Mouse (Mus musculus): ENCODE data around the gene Dab1. TPM values are rescaled to one million over a fixed set of nuclear protein-coding genes. Genes with fewer than 3 reads are reported as not detected.

Dab1 gene
- polyA plus RNA-seq, 1 experiment from 2014 or later, result 1.3 TPM

- H3K4me2 ChIP-seq (ENCODE audit: low read depth, low read length), result no peak overlapping the region
- no peak overlapping the region for H3K4me3 ChIP-seq (ENCODE audit: low read depth, low read length)
- H3K4me1 ChIP-seq (ENCODE audit: control insufficient read depth, low read depth, low read length), result no peaks in the 10 kb centered on the region
- 49% methylated on average over 5 of the region's 5 CpGs for WGBS (ENCODE audit: insufficient replicate concordance)
- no peak overlapping the region for H3K9ac ChIP-seq (ENCODE audit: low read depth, low read length)
- H3K27me3 ChIP-seq (ENCODE audit: control insufficient read depth, insufficient read depth, low read depth, low read length), result no peaks in the 10 kb centered on the region
- no peaks in the 10 kb centered on the region for H3K36me3 ChIP-seq (ENCODE audit: control insufficient read depth, insufficient read depth)
- H3K9me3 ChIP-seq (replicated peaks; ENCODE audit: control insufficient read depth, low read length), result no peaks in the 10 kb centered on the region
- no peak for ATAC-seq (ENCODE audit: low read depth)
- H3K27ac ChIP-seq (ENCODE audit: low read length), result no peak overlapping the region
Measured at GRCm38 (mm10) chr4:104458726-104459125, 839.6 kb downstream of the Dab1 start.

GRCm38 (mm10) chr4:104461106-104462011, 842.2 kb downstream of the Dab1 start:
- H3K4me2 ChIP-seq (ENCODE audit: low read depth, low read length), result no peak overlapping the region
- 72% methylated on average over 12 of the region's 12 CpGs for WGBS (ENCODE audit: insufficient replicate concordance)
- no peaks in the 10 kb centered on the region for H3K27me3 ChIP-seq (ENCODE audit: control insufficient read depth, insufficient read depth, low read depth, low read length)
- no peak for ATAC-seq (ENCODE audit: low read depth)
- no peaks in the 10 kb centered on the region for H3K4me1 ChIP-seq (ENCODE audit: control insufficient read depth, low read depth, low read length)
- H3K9me3 ChIP-seq (replicated peaks; ENCODE audit: control insufficient read depth, low read length), result no peaks in the 10 kb centered on the region
- no peak overlapping the region for H3K9ac ChIP-seq (ENCODE audit: low read depth, low read length)
- no peak overlapping the region for H3K27ac ChIP-seq (ENCODE audit: low read length)
- H3K36me3 ChIP-seq (ENCODE audit: control insufficient read depth, insufficient read depth), result no peaks in the 10 kb centered on the region
- no peak overlapping the region for H3K4me3 ChIP-seq (ENCODE audit: low read depth, low read length)

DNA sequence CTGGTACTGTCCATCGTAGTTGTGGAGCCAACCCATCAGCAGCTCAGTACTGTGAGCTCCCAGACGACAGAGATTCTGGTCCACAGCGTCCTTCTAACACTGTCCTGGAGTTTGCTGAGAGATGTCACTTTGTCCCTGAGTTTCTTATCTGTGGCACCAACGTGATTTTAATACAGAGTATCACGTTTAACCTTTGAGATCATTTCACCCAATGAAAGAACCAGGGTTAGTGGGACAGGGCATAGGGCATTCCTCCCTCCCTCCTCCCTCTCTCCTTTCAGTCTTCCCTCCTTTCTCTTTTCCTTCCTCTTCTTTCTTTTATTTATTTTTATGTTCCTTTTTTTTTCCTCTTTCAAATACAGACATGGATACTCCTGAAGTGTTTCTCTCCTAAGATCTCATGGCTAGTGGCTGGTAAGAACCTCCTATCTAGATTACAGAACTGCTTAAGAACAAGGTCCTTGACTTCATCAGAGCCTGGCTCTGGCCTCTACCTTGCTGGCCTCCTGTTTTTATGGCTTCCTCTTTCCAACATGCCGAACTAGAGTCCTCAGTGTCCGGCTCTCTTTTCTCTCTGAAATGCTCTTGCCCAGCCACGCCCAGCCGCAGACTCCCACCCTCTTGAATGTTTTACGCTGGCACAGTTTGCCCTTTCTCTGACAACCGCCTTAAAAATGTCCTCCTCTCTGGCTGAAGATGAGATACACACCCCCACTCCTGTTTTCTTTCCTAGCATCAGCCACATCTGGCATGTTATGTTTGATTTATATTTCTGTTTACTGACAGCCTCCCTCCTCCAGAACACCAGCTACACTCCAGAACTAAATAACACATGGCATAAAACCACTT, 844.0 kb downstream of the Dab1 start:
- Histone ChIP-seq H3K27me3 (ENCODE audit: control insufficient read depth, insufficient read depth, low read depth, low read length) (no peaks in the 10 kb centered on the region), H3K4me1 (ENCODE audit: control insufficient read depth, low read depth, low read length) (no peaks in the 10 kb centered on the region), H3K27ac (ENCODE audit: low read length) (no peak overlapping the region), H3K4me3 (ENCODE audit: low read depth, low read length) (no peak overlapping the region), H3K9ac (ENCODE audit: low read depth, low read length) (no peak overlapping the region), H3K9me3 (replicated peaks; ENCODE audit: control insufficient read depth, low read length) (no peaks in the 10 kb centered on the region), H3K4me2 (ENCODE audit: low read depth, low read length) (no peak overlapping the region), H3K36me3 (ENCODE audit: control insufficient read depth, insufficient read depth) (no peaks in the 10 kb centered on the region)
- 52% methylated on average over 11 of the region's 11 CpGs for WGBS (ENCODE audit: insufficient replicate concordance)
- no peak for ATAC-seq (ENCODE audit: low read depth)

DNA sequence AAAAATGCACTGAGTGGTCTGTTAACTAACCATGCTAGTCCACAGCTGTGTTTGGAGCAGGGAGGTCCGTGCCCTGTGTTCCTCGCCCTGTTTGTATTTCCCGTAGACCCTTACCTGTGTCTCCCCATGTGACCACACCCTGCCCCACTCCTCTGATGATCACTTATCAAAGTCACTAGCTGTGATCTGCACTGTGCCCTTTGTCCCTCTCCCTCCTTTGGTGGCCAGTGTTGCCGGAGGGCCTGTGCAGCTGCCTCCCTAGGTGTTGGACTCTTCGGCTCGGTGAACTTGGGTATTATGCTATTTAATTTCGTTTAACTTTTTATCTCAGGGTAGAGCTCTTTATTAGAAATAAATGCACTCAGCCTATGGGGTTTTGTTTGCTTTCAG, 844.6 kb downstream of the Dab1 start:
- Histone ChIP-seq H3K4me1 (ENCODE audit: control insufficient read depth, low read depth, low read length) (no peaks in the 10 kb centered on the region), H3K27ac (ENCODE audit: low read length) (no peak overlapping the region), H3K9me3 (replicated peaks; ENCODE audit: control insufficient read depth, low read length) (no peaks in the 10 kb centered on the region), H3K9ac (ENCODE audit: low read depth, low read length) (no peak overlapping the region), H3K27me3 (ENCODE audit: control insufficient read depth, insufficient read depth, low read depth, low read length) (no peaks in the 10 kb centered on the region), H3K36me3 (ENCODE audit: control insufficient read depth, insufficient read depth) (no peaks in the 10 kb centered on the region), H3K4me2 (ENCODE audit: low read depth, low read length) (no peak overlapping the region), H3K4me3 (ENCODE audit: low read depth, low read length) (no peak overlapping the region)
- 68% methylated on average over 7 of the region's 7 CpGs for WGBS (ENCODE audit: insufficient replicate concordance)
- ATAC-seq (ENCODE audit: low read depth), result no peak

DNA sequence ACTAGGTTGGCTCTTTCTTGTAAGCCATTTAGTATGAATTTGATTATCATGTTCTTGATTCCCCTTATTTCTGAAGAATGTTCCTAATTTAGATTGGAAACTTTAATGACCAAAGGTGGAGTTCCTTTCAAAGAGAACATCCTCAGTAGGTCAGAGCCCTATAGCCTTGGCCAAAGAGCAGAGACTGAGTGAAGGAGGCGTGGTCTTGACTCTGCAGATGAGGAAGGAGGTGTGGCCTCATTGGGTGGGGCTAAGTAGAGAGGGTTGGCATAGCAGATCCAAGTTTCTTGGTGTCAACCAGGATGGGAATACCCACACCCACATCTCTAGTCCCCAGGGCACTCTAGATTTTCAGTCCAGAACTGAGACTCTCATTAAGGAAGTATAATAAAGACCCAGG, 846.4 kb downstream of the Dab1 start:
- 45% methylated on average over 1 of the region's 1 CpGs for WGBS (ENCODE audit: insufficient replicate concordance)
- Histone ChIP-seq H3K4me1 (ENCODE audit: control insufficient read depth, low read depth, low read length) (no peaks in the 10 kb centered on the region), H3K4me3 (ENCODE audit: low read depth, low read length) (no peak overlapping the region), H3K9me3 (replicated peaks; ENCODE audit: control insufficient read depth, low read length) (no peaks in the 10 kb centered on the region), H3K36me3 (ENCODE audit: control insufficient read depth, insufficient read depth) (no peaks in the 10 kb centered on the region), H3K27me3 (ENCODE audit: control insufficient read depth, insufficient read depth, low read depth, low read length) (no peaks in the 10 kb centered on the region), H3K9ac (ENCODE audit: low read depth, low read length) (no peak overlapping the region), H3K27ac (ENCODE audit: low read length) (no peak overlapping the region), H3K4me2 (ENCODE audit: low read depth, low read length) (no peak overlapping the region)
- ATAC-seq (ENCODE audit: low read depth), result no peak

GRCm38 (mm10) chr4:104468666-104469065, 849.5 kb downstream of the Dab1 start:
- no peaks in the 10 kb centered on the region for H3K9me3 ChIP-seq (replicated peaks; ENCODE audit: control insufficient read depth, low read length)
- H3K4me1 ChIP-seq (ENCODE audit: control insufficient read depth, low read depth, low read length), result no peaks in the 10 kb centered on the region
- no peak overlapping the region for H3K9ac ChIP-seq (ENCODE audit: low read depth, low read length)
- no peaks in the 10 kb centered on the region for H3K27me3 ChIP-seq (ENCODE audit: control insufficient read depth, insufficient read depth, low read depth, low read length)
- no peak overlapping the region for H3K4me2 ChIP-seq (ENCODE audit: low read depth, low read length)
- no peak for ATAC-seq (ENCODE audit: low read depth)
- no peak overlapping the region for H3K27ac ChIP-seq (ENCODE audit: low read length)
- H3K4me3 ChIP-seq (ENCODE audit: low read depth, low read length), result no peak overlapping the region
- H3K36me3 ChIP-seq (ENCODE audit: control insufficient read depth, insufficient read depth), result no peaks in the 10 kb centered on the region
- 72% methylated on average over 3 of the region's 3 CpGs for WGBS (ENCODE audit: insufficient replicate concordance)

- H3K27me3 ChIP-seq (ENCODE audit: control insufficient read depth, insufficient read depth, low read depth, low read length), result no peaks in the 10 kb centered on the region
- H3K4me1 ChIP-seq (ENCODE audit: control insufficient read depth, low read depth, low read length), result no peaks in the 10 kb centered on the region
- no peak overlapping the region for H3K4me3 ChIP-seq (ENCODE audit: low read depth, low read length)
- H3K4me2 ChIP-seq (ENCODE audit: low read depth, low read length), result no peak overlapping the region
- H3K9me3 ChIP-seq (replicated peaks; ENCODE audit: control insufficient read depth, low read length), result no peaks in the 10 kb centered on the region
- no peaks in the 10 kb centered on the region for H3K36me3 ChIP-seq (ENCODE audit: control insufficient read depth, insufficient read depth)
- H3K9ac ChIP-seq (ENCODE audit: low read depth, low read length), result no peak overlapping the region
- no peak overlapping the region for H3K27ac ChIP-seq (ENCODE audit: low read length)
- 68% methylated on average over 4 of the region's 4 CpGs for WGBS (ENCODE audit: insufficient replicate concordance)
- no peak for ATAC-seq (ENCODE audit: low read depth)
Measured at GRCm38 (mm10) chr4:104472915-104473314, 853.8 kb downstream of the Dab1 start.

DNA sequence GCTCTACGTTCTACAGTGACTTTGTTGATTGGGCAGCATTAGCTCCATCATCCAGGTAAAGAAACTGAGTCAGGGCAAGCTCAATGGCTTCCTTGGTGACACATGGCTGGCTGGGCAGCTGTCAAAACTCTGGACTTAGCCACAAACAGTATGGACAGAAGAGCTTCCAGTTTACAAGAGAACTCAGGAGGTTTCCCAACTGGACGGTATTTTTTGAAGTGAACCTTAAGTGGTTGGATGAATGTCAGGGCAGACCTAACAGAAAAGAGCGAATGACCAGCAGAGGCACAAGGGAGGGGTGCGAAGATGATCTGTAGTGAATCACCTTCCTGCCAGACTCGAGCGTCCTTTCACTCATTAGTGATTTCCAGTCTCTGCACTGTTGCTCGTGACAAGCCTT, 857.7 kb downstream of the Dab1 start:
- Histone ChIP-seq H3K36me3 (ENCODE audit: control insufficient read depth, insufficient read depth) (no peaks in the 10 kb centered on the region), H3K9ac (ENCODE audit: low read depth, low read length) (no peak overlapping the region), H3K4me2 (ENCODE audit: low read depth, low read length) (no peak overlapping the region), H3K4me1 (ENCODE audit: control insufficient read depth, low read depth, low read length) (no peaks in the 10 kb centered on the region), H3K27ac (ENCODE audit: low read length) (no peak overlapping the region), H3K9me3 (replicated peaks; ENCODE audit: control insufficient read depth, low read length) (no peaks in the 10 kb centered on the region), H3K4me3 (ENCODE audit: low read depth, low read length) (no peak overlapping the region), H3K27me3 (ENCODE audit: control insufficient read depth, insufficient read depth, low read depth, low read length) (no peaks in the 10 kb centered on the region)
- 63% methylated on average over 7 of the region's 7 CpGs for WGBS (ENCODE audit: insufficient replicate concordance)
- no peak for ATAC-seq (ENCODE audit: low read depth)

- 65% methylated on average over 1 of the region's 1 CpGs for WGBS (ENCODE audit: insufficient replicate concordance)
- Histone ChIP-seq H3K4me1 (ENCODE audit: control insufficient read depth, low read depth, low read length) (no peaks in the 10 kb centered on the region), H3K27me3 (ENCODE audit: control insufficient read depth, insufficient read depth, low read depth, low read length) (no peaks in the 10 kb centered on the region), H3K36me3 (ENCODE audit: control insufficient read depth, insufficient read depth) (no peaks in the 10 kb centered on the region), H3K9ac (ENCODE audit: low read depth, low read length) (no peak overlapping the region), H3K9me3 (replicated peaks; ENCODE audit: control insufficient read depth, low read length) (no peaks in the 10 kb centered on the region), H3K27ac (ENCODE audit: low read length) (no peak overlapping the region), H3K4me3 (ENCODE audit: low read depth, low read length) (no peak overlapping the region), H3K4me2 (ENCODE audit: low read depth, low read length) (no peak overlapping the region)
- ATAC-seq (ENCODE audit: low read depth), result 0 out of 2 replicates have a peak, but pooled peaks have one; percentile 27
Measured at GRCm38 (mm10) chr4:104483948-104484347, 864.8 kb downstream of the Dab1 start.

Measured in liver, embryonic 16.5 days (tissue).